Mouse (Mus musculus): ENCODE results near the gene Olfr1358.

DNA sequence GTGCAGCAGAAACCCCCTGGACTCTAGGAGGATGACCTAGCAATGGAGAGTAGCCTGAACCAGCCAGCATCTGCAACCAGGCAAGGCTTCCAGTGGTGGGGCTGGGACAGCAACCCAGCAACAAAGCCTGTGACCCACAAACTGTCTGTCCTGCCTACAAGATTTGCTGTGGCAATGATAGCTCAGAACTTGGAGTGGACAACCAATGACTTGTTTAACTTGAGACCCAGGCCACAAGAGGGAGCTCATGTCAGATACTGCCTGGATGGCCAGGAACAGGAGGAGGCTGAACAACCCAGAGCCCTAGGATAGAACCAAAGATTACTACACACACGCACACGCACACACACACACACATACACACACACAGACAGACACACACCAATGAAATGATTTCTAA is 23.7 kb downstream of the Olfr1358 start:
- TF ChIP-seq CTCF (IDR thresholded peaks at IDR 0.05; ENCODE audit: extremely low read depth, insufficient read length, insufficient replicate concordance, low read depth, low read length) (peak; percentile 42; the same call in 1 of the 2 replicates), POLR2A (IDR thresholded peaks at IDR 0.05; ENCODE audit: low read depth, low read length) (no peak)
